Mouse (Mus musculus): ENCODE data around the gene Tmed8.
"Not testable (repeated sequence)": the region's sequence is repeated elsewhere in the genome, so short reads cannot be mapped to it uniquely, and the experiment has no call there.

Tmed8 gene

DNA sequence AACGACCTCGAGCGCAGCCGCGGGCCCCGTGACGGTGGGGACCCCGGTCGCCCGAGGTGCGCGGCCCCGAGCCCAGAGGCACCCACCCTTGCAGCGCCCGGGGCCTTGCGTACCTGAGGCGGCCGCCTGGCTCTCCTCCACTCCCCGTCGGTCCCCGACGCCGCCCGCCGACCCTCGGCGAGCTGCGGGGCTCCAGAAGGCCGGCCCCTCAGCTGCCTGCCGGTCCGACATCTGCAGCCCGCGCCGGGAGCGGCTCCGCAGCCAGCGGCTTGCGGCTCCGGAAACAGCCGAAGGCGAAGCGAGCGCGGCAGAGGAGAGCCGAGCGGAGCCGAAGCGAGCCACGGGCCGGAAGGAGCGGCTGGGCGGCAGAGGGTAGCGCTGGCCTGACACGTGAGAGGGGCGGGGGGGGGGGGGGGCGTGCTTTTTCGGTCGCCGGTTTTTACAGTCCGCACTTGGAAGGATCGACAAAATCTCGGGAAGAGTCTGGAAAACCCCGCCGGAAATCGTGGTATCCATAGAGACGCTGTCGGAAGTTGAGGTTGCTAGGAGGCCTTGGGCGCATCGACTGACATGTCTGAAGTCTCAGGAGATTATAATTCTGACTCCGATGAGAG lies at the start of gene Tmed8:
Tmed8 (minus strand) TSS at position 482 of the 614 bp plus-strand sequence.
- peak; percentile 83 for DNase-seq

DNA sequence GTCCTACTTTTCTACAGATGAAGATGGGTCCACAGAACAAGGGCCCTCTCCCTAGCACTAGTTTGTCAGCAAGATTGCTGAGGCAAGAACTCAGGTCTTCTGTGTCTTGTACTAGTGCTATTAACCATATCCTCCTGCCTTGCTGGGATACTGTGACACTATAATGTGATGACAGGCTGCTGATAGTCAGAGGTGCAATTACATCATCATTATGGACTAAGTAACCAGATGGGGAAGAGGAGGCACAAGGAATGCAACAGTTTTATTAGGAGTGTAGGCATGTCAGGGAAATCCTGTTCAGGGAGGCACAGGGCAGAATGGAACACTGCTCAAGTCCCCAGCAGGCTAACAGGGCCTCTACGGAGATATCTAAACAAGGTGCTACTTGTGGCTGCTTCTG lies 38.4 kb upstream of the Tmed8 start, which contains the start of gene Noxred1:
Noxred1 (minus strand) TSS at position 101 of the 400 bp plus-strand sequence.
- no peak for DNase-seq

DNA sequence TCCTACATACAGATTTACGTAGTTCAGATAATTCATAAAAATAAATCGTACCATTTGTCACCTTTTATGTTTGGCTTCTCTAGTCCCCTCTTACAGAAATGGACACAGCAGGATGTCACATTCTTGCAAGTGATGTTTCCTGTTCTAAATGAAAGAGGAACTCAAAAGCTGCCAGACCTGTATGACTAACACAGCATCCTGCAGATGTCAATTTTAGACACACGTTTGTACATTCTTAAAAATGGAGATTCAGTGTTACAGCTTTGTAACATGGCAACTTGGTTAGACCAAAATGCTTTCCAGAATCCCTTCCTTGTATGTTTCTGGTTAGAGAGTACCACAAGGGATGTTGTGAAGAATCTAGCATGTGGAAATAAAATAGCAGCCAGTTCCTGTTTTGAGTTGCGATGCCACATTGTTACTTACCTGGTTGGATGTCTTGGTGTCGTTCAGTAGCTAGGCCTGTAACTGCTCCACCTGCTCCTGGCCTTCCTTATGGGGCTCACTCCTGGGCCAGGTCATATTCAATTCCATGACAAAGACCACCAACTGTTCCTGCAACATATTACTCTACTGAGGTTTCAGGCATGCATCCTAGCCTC lies 36.7 kb upstream of the Tmed8 start:
- no peak for DNase-seq

DNA sequence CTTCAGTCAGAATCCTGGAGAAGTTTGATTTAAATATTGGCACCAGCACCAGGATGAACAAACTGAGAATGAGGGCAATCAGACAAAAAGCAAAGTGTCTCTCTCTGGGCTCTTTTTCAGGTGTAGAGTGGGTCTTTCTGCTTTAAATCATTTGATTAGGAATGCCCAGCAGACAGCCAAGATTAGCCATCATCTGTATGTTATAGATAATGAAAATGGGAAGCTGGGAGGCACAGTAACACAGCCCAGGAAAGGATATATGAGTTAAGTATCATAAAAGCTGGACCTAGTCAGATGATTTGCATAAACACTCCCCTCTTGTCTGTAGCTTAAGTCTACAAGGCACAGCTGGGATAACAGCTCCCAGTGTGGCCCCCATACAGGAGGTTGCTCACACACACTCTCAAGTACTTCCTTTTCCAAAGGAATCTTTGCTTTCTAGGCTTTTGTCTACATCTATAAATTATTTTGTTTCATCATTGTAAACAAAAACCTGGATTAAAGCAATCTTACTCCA lies 30.2 kb upstream of the Tmed8 start:
- DNase-seq, result no peak

DNA sequence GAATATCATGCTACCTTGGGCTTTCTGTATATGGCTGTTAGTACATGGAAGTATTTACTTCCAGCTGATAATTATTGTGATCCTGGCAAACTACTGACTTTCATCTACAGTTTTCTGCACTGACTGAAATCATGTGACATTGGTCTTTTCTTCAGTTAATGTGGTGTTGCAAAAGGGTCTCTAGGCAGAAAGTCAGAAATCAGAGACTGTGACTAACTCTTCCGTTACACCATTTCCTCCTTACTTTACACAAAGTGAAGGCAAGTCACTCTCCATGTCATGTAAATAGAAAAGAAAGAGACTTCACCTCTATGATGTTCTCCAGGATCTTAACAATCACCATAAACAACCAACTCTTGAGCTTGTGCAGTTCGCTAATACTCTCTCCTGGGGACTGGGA lies 29.4 kb upstream of the Tmed8 start:
- DNase-seq, result no peak

DNA sequence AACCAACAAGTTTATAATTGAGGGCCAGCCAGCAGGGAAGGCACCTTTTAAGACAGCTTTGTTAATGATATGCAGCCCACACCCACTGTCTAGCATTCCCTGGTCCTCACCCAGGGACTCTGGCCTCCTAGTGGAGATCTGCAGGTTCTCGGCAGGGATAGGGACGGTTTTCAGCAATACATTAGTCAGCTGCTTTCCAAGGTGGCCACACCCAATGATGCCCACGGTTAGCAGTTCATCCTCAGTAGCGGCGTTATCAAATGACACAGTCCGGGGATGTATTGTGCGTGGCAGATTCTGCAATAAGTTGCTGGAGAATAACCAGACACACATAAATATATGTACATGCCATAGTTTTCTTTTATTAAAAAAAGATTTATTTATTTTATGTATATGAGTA lies 26.5 kb upstream of the Tmed8 start:
- no peak for DNase-seq

DNA sequence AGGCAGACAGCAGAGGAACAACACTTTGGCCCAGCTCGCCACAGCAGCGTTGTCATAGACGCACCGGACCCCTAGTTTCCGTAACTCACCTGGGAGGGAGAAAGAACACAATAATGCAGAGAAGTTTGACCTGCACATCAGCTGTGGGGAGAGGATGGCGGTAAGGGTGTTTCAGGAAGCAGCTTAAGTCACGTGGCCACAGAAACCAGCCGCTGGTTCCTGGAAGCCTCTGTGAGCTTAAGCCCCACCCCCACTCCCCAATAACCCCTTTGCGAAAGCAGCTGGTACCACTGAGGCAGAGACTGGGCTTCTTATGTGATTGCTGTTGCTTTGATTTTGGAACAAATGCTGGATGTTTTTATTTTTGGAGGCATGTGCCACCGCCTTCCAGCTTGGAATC lies 24.7 kb upstream of the Tmed8 start:
- DNase-seq, result no peak

DNA sequence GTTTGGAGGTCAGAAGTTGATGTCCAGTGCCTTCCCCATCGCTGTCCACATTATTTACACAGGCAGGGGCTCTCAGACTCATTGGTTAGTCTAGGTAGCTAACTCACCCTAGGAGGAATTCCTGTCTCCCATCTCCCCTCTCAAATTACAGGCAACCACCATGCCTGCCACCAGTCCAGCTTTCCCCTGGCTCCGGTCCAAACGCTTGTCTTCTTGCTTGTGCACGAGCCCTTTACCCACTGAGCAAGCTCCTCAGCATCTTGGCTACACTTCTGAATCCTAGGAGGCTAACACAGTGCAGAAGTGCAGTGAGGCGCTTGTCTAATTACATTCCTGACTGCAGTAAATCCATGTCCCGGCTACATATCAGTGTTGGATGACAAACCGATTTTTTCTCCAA lies 19.1 kb upstream of the Tmed8 start:
- no peak for DNase-seq

DNA sequence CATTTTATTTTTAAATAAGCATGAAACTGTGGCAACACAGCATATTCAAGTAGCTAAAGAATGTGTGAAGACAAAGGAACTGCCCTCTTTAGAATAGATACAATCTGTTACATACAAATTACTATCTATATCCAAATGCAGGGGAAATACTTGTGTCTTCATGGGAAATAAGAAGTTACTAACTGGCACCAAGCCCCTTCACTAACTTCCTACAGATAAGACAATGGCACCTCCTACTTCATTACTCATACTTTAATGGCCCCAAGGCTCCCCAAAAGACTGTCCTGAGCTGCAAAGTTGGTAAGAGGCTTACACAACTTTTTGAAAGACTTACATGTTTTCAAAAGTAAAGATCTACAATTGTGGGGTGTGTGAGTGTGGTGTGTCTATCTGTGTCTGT lies 17.3 kb upstream of the Tmed8 start:
- no peak for DNase-seq

DNA sequence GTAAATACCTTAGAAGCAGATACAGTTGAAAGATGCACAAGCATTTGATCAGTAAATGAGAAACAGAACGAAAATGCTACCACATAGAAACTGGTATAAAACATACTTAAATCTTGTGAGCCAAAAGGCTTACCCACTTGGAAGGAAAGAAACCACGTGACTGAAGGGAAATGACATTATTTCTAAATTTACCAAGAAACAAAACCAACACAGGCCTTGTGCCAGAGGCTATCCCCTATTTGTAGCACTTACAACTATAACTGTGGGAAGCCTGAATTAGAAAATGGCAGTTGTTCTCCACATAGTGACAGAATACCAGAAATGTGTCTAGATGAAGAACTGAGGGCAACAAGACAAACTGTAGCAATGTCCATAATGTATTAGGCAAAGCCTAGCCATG lies 15.8 kb upstream of the Tmed8 start:
- DNase-seq, result no peak

DNA sequence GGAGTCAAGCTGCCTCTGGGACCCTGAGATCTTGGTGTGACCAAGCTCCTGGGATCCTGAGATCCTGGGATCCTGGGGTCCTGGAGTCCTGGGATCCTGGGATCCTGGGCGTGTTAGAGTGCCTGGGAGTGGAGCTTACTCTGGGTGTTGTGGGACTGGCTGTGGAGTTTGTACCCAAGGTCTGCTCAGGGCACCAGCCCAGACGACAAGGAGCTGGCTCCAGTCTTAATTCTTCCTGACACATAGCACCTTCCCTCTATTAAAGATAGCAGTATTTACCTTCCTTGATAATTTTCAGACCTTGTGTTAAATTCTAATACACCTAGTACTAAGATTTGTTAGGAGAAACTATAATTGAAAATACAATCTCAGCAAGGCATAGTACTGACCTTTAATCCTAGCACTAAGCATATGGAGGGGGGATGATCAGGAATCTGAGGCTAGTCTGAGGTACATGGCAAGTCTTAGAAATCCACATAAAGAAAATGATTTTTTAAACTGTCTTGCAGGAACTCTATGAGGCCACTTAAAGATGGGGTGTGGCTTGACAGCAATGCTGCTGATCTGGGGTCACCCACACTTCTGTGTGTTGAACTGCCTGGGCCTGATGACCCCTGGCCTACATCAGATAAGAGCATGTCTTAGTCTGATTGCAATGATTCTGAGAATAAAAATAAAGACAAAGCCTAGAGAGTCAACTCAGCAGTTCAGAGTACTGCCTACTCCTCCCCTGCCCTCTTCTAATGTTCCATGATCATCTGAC lies 12.8 kb upstream of the Tmed8 start:
- DNase-seq, result no peak

DNA sequence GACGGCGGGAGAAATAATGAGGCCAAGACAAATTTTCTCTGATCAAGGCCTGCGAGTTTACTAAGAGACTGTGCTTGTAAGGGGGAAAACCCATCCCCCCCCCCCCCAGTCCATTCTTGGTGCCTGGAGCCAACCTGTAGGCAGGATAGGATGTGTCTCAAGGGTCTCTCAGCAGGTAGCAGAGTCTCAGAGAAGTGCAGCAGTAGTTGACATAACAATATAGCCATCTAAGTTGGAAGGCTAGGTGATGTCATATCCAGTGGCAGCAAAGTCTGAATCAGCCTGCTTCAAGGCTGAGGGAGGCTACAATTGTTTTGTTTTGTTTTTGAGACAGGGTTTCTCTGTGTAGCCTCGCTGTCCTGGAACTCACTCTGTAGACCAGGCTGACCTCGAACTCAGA lies 5.5 kb upstream of the Tmed8 start:
- DNase-seq, result not testable (repeated sequence)

DNA sequence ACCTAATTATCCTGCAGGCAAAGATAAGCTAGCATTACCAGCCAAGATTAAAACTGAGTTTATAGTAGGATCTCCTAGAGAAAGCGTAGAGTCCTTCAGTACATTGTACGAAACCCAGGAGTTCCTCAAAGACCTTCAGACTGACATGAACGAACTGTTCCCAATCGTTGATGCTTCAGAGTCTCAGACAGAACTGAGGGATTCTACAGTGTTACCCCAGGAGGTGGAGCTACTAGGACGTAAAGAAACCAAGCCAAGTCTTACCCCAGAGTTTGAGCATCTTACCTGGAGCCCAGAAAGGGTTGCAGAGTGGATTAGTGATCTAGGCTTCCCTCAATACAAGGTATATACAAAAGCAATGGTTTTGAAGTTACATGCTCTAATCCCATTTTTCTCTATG lies 1.4 kb upstream of the Tmed8 start:
- DNase-seq, result no peak

DNA sequence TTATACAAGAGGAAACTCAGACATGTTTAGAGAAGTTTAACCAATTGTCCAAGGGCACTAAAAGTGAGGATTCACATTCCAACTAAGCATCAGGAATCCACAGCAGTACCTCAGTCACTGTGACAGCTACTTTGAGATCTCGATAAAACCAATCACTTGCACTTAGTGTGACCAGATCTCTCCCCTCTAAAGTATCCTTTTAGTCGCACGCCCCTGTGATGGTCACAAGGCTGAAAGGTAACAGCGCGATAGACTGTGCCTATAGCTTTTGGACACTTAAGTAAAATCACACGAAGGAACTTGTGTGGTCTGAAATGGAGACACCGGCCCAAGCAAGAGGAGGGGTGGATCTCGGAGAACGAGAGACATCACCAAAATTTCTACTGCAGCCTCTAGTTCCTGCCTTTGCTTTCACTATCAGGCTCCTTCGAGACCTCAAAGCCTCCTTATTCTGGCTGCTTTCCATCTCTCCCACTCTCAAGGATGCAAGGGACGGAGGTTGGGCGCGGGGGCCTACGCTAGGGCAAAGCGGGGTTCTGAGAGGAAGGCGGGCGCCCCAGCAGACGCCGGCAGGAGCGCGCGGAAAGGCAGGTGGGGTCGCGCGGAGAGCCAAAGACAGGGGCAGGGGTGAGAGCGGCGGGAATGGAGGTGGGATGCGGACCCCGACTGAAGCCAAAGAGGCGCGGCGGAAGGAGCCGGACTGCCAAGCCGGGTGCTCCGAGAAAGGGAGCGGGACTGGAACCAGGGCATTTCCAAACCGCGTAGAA lies 865 bp downstream of the Tmed8 start, which contains the start of gene Samd15:
Samd15 (plus strand) TSS at position 518 of the 767 bp plus-strand sequence.
- peak; percentile 41 for DNase-seq

DNA sequence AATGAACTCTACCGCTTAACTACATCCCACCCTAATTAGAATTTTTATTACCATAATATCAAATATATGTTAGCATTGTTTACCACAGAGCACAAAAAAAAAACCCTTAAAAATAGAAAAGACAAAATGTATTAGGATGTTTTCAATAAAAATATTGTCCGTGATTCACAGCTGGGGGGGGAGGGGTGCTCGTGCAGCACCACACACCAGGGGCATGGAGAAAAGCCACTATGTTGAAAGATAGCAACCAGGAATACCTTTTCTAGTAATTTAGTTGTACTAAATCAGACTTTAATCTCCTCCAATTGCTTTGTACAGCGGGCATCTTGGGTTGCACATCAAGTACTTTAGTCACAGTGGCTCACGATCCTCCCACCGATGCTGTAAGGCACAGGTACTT lies 1.5 kb downstream of the Tmed8 start:
- DNase-seq, result no peak

DNA sequence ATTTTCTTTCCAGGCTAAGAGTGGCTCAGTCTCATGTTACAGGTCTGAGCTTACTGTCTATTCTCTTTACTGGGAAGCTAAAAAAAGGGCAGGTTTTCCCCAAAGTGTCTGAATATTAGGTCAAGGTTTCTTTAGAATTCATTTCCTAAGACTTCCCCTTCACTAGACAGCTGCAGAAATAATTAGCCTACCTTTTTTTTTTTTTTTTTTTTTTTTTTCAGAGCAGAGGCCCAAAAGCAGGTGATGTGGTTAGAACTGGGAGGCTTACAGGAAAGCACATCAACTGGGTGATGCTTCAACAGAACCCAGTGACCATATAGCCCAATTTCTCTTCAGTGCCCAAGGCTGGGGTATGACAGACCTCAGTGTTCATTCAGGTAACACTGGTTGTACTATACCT lies 3.9 kb downstream of the Tmed8 start:
- no peak for DNase-seq

DNA sequence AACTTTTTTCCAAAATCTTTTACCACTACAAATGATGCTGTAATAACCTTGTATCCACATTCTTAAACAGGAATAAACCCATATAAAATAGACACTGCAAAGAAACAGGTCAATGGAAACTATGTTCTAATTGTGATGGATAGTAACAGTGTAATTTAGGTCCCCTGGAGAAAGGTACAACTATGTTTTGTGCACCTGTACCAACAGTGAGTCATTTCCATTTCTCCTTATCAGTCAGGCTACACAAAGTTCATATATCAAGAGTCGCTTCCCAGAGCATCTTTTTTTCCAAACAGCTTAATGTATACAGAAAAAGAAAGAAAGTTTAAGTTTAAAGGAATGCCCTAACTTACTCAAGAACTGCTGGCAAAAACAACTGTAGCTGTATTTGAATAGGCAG lies 5.2 kb downstream of the Tmed8 start:
- DNase-seq, result no peak

DNA sequence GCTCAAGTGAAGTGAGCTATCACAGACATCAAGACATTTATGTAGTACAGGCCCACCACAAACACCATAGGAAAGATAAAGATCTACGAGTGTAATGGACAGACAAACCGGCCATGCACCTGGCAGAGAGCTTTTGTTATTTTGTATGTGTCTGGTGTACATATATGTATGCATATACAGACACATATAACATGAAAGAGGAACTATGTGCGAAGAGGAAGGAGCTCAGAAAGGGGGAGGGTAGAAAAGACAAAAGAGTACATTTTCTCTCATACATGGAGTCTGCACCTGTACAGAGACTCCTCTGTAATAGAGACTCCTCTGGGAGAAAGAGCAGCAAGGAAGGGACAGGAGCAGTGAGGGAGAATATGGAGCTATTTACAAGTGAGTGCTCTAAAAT lies 7.2 kb downstream of the Tmed8 start:
- DNase-seq, result no peak

DNA sequence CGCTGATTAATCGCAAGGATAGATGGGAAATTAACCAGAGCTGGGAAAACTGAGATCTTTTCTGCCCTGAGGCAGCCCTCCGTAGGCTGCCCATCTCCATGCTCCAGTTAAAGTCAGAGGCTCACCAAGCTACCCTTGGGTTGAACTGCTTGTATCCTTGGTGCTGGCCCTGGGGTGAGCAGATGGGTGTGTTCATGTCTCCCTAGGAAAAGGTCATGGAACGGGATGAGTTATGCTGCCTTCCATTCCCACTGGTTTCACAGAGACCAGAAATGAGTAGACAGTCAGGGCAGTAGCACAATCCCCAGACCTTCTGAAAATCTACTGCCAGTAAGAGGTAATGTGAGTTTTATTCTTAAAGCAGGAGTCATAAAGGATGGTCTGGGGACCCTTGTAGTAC lies 22.6 kb downstream of the Tmed8 start:
- DNase-seq, result no peak

DNA sequence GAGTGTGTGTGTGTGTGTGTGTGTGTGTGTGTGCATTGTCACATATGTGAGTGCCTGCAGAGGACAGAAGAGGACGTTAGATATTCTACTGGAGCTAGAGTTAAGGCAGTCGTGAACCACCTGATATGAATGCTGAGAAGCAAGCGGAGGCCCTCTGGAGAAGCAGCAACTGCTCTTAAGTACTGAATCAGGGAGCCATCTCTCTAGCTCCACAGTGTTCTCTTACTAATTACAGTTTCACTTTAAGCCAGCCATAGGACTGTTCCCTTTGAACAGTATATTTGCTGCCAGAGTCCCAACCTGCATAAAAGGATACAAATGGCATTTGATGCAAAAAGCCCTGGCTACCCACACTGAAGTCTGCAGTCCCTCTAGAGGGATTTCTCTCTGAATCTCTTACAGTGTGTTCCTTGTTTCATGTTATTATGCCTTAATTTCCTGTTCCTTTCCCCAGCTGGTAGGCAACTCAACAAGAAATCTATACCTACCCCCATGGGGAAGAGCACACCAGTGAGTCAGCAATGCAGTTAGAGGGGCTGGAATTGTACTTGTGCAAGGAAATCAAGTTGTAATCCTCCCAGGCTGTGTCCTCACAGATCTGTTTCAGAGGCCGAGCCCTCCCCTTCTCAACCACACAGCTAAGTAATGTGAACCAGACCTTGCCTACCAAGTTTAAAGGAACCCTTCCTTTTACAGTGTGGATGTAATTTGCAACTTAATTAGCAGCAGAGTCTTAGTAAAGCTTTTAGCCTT lies 24.9 kb downstream of the Tmed8 start:
- no peak for DNase-seq

DNA sequence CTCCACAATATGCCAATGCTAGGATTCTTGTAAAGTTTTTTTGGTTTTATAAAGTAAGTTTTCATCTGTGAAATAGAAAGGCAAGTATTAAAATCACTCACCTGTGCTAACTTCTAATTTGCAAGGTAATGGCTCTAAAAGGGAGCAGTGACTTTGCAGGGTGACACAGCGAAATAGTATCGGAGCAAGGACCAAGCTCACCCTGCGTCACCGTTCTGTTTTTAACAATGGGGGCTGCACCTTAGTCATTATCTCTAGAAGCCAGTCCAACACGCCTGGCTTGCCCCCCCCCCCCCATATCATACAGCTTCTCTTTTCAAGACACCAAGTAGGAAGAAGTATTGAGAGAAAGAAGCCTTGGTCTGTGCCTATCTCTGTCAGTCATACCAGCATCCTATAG lies 39.4 kb downstream of the Tmed8 start:
- DNase-seq, result no peak

DNA sequence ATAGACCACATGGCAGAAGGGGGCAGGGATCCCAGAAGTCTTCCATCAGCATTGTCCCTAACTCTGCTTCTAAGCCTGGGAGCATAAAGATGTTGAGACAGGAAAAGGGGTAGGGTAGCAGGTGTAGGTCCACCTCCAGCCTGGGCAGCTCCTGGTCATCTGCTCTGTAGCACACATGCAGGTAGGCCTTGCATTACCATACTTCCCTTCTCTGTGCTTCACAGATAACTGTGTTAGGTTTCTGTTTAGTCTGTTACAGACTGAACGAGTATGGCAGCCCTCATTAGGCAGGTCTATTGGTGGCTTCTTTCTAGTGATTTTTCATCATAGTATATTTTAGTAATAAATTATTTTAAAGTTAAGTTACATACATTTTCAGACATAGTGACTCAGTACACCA lies 39.9 kb downstream of the Tmed8 start:
- DNase-seq, result no peak

DNA sequence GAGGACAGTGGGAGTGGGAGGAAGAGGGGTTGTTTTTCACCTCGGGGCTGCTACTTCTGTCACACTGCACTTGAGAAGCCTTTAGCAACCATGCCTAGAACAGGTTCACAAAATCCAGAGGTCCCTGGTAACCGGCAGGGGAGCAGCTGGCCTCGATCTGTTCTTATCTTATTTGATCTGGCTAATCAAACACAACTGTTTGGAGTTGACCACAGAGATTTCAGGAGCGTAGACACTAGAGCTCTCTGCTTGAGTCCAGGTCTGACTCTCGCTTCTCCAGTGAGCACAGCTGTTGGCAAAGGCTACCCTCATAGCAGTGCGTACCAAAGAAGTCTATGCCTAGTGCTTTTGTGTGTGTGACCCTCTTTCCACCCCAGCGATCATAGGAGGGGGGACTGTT lies 42.2 kb downstream of the Tmed8 start:
- DNase-seq, result no peak

Measured in cerebellum, adult 11-12 months (tissue).